Mouse (Mus musculus): Measurements from ENCODE around the gene Cpeb3.

- TF ChIP-seq CTCF (IDR thresholded peaks at IDR 0.05; ENCODE audit: insufficient read depth, low read depth, low read length), result no peak
- no peak for TF ChIP-seq POLR2A (IDR thresholded peaks at IDR 0.05; ENCODE audit: insufficient read depth, low read depth, low read length)
Measured at GRCm38 (mm10) chr19:37018411-37018810, 190.0 kb downstream of the Cpeb3 start.
